Mouse (Mus musculus): ENCODE results near the gene Atf6. TPM values are rescaled to one million over a fixed set of nuclear protein-coding genes. Genes with fewer than 3 reads are reported as not detected.

The Atf6 gene
- total and polyA plus RNA-seq, 2 experiments from 2014 or later = 6.1 to 15.7 TPM

- Histone ChIP-seq H3K9me3 (ENCODE audit: low read length) (no peaks in the 10 kb centered on the region), H3K27me3 (ENCODE audit: insufficient read depth, low read length) (no peaks in the 10 kb centered on the region), H3K9ac (replicated peaks; ENCODE audit: low read length) (no peak overlapping the region), H3K4me3 (ENCODE audit: low read length) (no peak overlapping the region), H3K4me2 (ENCODE audit: low read depth, low read length) (no peak overlapping the region), H3K27ac (no peak overlapping the region), H3K36me3 (ENCODE audit: insufficient read depth, low read length) (peaks cover 6% of the 10 kb centered on the region; the same call in 1 of the 2 replicates), H3K4me1 (ENCODE audit: insufficient read depth, low read length) (no peaks in the 10 kb centered on the region)
- no peak for TF ChIP-seq CTCF (IDR thresholded peaks at IDR 0.05; ENCODE audit: low read depth)
- no peak for DNase-seq (ENCODE audit: low spot score)
- 71% methylated on average over 3 of the region's 3 CpGs for WGBS
- ATAC-seq = no peak
Observed at GRCm38 (mm10) chr1:170800694-170801093, 66.9 kb downstream of the Atf6 start.

DNA sequence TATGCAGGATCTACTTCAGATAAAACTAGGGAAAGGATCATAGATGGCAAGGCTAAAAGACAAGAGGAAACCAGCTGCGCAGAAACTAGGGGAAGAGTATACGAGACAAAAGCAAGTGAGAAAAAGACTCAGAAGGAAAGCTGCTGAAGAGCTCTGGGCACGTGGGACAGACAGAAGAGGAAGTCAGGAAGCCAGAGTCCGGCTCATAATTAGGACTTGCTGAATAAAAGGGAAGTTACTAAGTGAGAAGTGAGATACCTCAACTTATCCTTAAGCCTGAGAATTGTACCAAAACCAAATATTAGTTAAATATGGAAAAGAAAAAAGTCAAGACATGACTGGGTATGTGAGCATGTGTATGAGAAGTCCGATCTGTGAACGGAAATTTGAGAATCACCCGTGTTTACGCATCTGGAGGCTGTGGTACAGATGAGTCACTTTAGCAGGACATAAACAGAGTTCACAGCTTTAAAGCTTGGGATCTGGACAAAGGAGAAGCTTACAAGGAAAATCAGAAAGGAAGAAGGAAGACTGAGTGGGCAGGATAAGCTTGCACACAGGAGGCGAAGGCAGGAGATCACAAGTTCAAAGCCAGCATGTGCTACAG, 71.7 kb downstream of the Atf6 start:
- H3K9me3 ChIP-seq (ENCODE audit: low read length) = no peaks in the 10 kb centered on the region
- H3K4me2 ChIP-seq (ENCODE audit: low read depth, low read length) = no peak overlapping the region
- WGBS = 88% methylated on average over 9 of the region's 9 CpGs
- H3K4me3 ChIP-seq (ENCODE audit: low read length) = no peak overlapping the region
- peaks cover 12% of the 10 kb centered on the region; the same call in 1 of the 2 replicates for H3K36me3 ChIP-seq (ENCODE audit: insufficient read depth, low read length)
- no peak for DNase-seq (ENCODE audit: low spot score)
- no peak overlapping the region for H3K9ac ChIP-seq (replicated peaks; ENCODE audit: low read length)
- ATAC-seq = no peak
- no peak for TF ChIP-seq CTCF (IDR thresholded peaks at IDR 0.05; ENCODE audit: low read depth)
- no peak overlapping the region for H3K27ac ChIP-seq
- no peaks in the 10 kb centered on the region for H3K27me3 ChIP-seq (ENCODE audit: insufficient read depth, low read length)
- H3K4me1 ChIP-seq (ENCODE audit: insufficient read depth, low read length) = no peaks in the 10 kb centered on the region

GRCm38 (mm10) chr1:170791542-170791941, 76.0 kb downstream of the Atf6 start:
- Histone ChIP-seq H3K4me2 (ENCODE audit: low read depth, low read length) (no peak overlapping the region), H3K27me3 (ENCODE audit: insufficient read depth, low read length) (no peaks in the 10 kb centered on the region), H3K4me1 (ENCODE audit: insufficient read depth, low read length) (no peaks in the 10 kb centered on the region), H3K27ac (no peak overlapping the region), H3K4me3 (ENCODE audit: low read length) (no peak overlapping the region), H3K9me3 (ENCODE audit: low read length) (no peaks in the 10 kb centered on the region), H3K9ac (replicated peaks; ENCODE audit: low read length) (no peak overlapping the region), H3K36me3 (ENCODE audit: insufficient read depth, low read length) (peaks cover 18% of the 10 kb centered on the region; the same call in 1 of the 2 replicates)
- 74% methylated on average over 6 of the region's 6 CpGs for WGBS
- ATAC-seq (no peak), DNase-seq (ENCODE audit: low spot score) (no peak)
- TF ChIP-seq CTCF (IDR thresholded peaks at IDR 0.05; ENCODE audit: low read depth) = no peak

DNA sequence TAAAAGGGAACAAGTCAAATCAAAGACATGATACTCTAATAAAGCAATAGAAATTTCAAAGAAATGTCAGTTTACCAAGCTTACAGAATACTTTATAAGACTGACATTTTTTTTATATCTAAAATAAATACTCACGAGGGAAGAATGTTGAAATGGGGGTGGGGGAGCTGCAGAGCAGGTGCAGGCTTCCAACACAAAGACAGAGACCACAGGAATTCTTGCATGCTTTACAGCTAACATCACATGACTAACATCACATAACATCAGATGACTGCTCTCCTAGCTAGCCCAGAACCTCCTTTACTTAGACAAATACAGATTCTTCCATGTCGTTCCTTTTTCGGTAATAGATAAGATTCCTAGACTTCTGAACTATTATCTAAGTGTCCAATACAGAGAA, 76.6 kb downstream of the Atf6 start:
- 87% methylated on average over 3 of the region's 3 CpGs for WGBS
- H3K4me3 ChIP-seq (ENCODE audit: low read length) = no peak overlapping the region
- no peak overlapping the region for H3K4me2 ChIP-seq (ENCODE audit: low read depth, low read length)
- no peaks in the 10 kb centered on the region for H3K4me1 ChIP-seq (ENCODE audit: insufficient read depth, low read length)
- no peak for TF ChIP-seq CTCF (IDR thresholded peaks at IDR 0.05; ENCODE audit: low read depth)
- DNase-seq (ENCODE audit: low spot score) (no peak), ATAC-seq (no peak)
- no peaks in the 10 kb centered on the region for H3K9me3 ChIP-seq (ENCODE audit: low read length)
- no peak overlapping the region for H3K9ac ChIP-seq (replicated peaks; ENCODE audit: low read length)
- peaks cover 18% of the 10 kb centered on the region; the same call in 1 of the 2 replicates for H3K36me3 ChIP-seq (ENCODE audit: insufficient read depth, low read length)
- no peaks in the 10 kb centered on the region for H3K27me3 ChIP-seq (ENCODE audit: insufficient read depth, low read length)
- H3K27ac ChIP-seq = no peak overlapping the region

GRCm38 (mm10) chr1:170787643-170788042, 79.9 kb downstream of the Atf6 start:
- H3K9ac ChIP-seq (replicated peaks; ENCODE audit: low read length) = no peak overlapping the region
- H3K4me3 ChIP-seq (ENCODE audit: low read length) = no peak overlapping the region
- no peak overlapping the region for H3K4me2 ChIP-seq (ENCODE audit: low read depth, low read length)
- WGBS = 78% methylated on average over 1 of the region's 1 CpGs
- no peaks in the 10 kb centered on the region for H3K4me1 ChIP-seq (ENCODE audit: insufficient read depth, low read length)
- peaks cover 13% of the 10 kb centered on the region; the same call in 1 of the 2 replicates for H3K36me3 ChIP-seq (ENCODE audit: insufficient read depth, low read length)
- no peak for ATAC-seq
- H3K9me3 ChIP-seq (ENCODE audit: low read length) = no peaks in the 10 kb centered on the region
- TF ChIP-seq CTCF (IDR thresholded peaks at IDR 0.05; ENCODE audit: low read depth) = no peak
- no peaks in the 10 kb centered on the region for H3K27me3 ChIP-seq (ENCODE audit: insufficient read depth, low read length)
- no peak for DNase-seq (ENCODE audit: low spot score)
- H3K27ac ChIP-seq = no peak overlapping the region

GRCm38 (mm10) chr1:170786570-170787341, 80.8 kb downstream of the Atf6 start:
- Histone ChIP-seq H3K9me3 (ENCODE audit: low read length) (no peaks in the 10 kb centered on the region), H3K36me3 (ENCODE audit: insufficient read depth, low read length) (peaks cover 13% of the 10 kb centered on the region; the same call in 1 of the 2 replicates), H3K4me2 (ENCODE audit: low read depth, low read length) (no peak overlapping the region), H3K27me3 (ENCODE audit: insufficient read depth, low read length) (no peaks in the 10 kb centered on the region), H3K9ac (replicated peaks; ENCODE audit: low read length) (no peak overlapping the region), H3K27ac (no peak overlapping the region), H3K4me1 (ENCODE audit: insufficient read depth, low read length) (no peaks in the 10 kb centered on the region), H3K4me3 (ENCODE audit: low read length) (no peak overlapping the region)
- TF ChIP-seq CTCF (IDR thresholded peaks at IDR 0.05; ENCODE audit: low read depth) = no peak
- 92% methylated on average over 14 of the region's 14 CpGs for WGBS
- ATAC-seq (no peak), DNase-seq (ENCODE audit: low spot score) (no peak)

DNA sequence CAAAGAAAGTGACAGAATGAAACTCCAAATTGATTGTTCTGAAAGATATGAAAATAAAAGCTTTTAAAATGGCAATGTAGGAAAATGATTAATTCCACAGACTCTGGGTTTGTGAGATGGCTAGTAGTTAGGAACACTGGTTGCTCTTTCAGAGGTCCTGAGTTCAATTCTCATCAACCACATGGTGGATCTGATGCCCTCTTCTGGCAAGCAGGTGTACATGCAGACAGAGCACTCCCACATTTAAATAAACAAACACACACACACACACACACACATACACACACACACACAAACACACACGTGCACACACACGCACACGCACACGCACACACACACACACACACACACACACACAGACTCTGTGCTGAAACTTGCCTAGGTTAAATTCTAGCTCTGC, 89.9 kb downstream of the Atf6 start:
- Histone ChIP-seq H3K27ac (no peak overlapping the region), H3K27me3 (ENCODE audit: insufficient read depth, low read length) (no peaks in the 10 kb centered on the region), H3K4me3 (ENCODE audit: low read length) (no peak overlapping the region), H3K36me3 (ENCODE audit: insufficient read depth, low read length) (no peaks in the 10 kb centered on the region), H3K9me3 (ENCODE audit: low read length) (no peaks in the 10 kb centered on the region), H3K4me2 (ENCODE audit: low read depth, low read length) (no peak overlapping the region), H3K4me1 (ENCODE audit: insufficient read depth, low read length) (no peaks in the 10 kb centered on the region), H3K9ac (replicated peaks; ENCODE audit: low read length) (no peak overlapping the region)
- DNase-seq (ENCODE audit: low spot score) (no peak), ATAC-seq (no peak)
- WGBS = 93% methylated on average over 4 of the region's 4 CpGs
- TF ChIP-seq CTCF (IDR thresholded peaks at IDR 0.05; ENCODE audit: low read depth) = peak; percentile 26; the same call in 1 of the 2 replicates
